Mouse (Mus musculus): ENCODE results near the gene Chst8. TPM values are rescaled to one million over a fixed set of nuclear protein-coding genes. Genes with fewer than 3 reads are reported as not detected.

The Chst8 gene
- 0.43 and 0.56 TPM in 2 replicates for polyA plus RNA-seq (2012; rRNA removed)

GRCm38 (mm10) chr7:34812531-34813111 is at the start of gene Chst8:
Gene Chst8 (minus strand): TSS chr7:34812711.

GRCm38 (mm10) chr7:34656632-34657031 is 155.9 kb downstream of the Chst8 start, which contains the start of gene Kctd15:
Gene Kctd15 (minus strand): TSS chr7:34656732.

Other genes with a start within 250 kb of the Chst8 start
- 1.1 and 1.6 TPM in 2 replicates for gene Kctd15, start 156.0 kb downstream of the Chst8 start, polyA plus RNA-seq (2012; rRNA removed)
- 24.8 and 25.4 TPM in 2 replicates for gene Pepd, start 99.7 kb upstream of the Chst8 start, polyA plus RNA-seq (2012; rRNA removed)
- 22.2 and 22.4 TPM in 2 replicates for gene Cebpg, start 243.9 kb upstream of the Chst8 start, polyA plus RNA-seq (2012; rRNA removed)